In the genomic region with DNA sequence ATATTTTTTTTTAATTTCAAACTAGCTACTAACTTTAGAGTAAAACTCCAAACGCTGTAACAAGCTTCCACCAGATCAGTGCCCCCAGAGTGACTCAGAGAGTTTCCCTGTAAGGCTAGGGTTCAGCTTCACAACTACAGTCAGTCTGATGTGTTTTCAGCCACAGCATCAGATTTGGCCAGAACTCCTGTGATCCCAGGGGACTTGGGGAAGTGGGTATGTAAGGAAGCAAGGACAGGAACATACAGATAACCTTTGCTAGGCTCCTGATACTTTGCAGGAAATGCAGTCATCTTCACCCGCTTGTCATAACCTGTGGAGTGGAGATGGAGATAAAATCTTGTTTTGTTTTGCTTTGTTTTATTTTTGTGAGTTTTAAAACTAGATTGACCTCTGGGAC, we compare ENCODE assay signal across 17 mouse cellular contexts.
DNase-seq lines count a peak whose midpoint lies in the region; ATAC-seq and TF ChIP-seq lines count a peak whose summit lies in the region.
"Had no signal": no experiment of that assay in that cellular context is flagged by ENCODE, and none has a peak within 500 bp of the region (broad histone marks: within the 10 kb centered on the region; RNA-seq: fewer than 3 reads in every experiment).

No protein-coding gene starts in this region.

- DNase-seq in kidney, adult 11 months: peak; percentile 15
- peak; percentile 39 for DNase-seq in CH12.LX (ENCODE audit: extremely low read depth)
- peak; percentile 21 for DNase-seq in adrenal gland, postnatal 14 days
- peak; percentile 38 for DNase-seq in naive thymus-derived CD4-positive, alpha-beta T cell, adult 2 months (ENCODE audit: low read depth)
- no peak for DNase-seq in urinary bladder, postnatal 36 days (ENCODE audit: low spot score in 2 of 2)
- no peak for DNase-seq in layer of hippocampus, postnatal 10 days (ENCODE audit: low spot score in 2 of 2)
- DNase-seq: cerebellum, postnatal 25 days; gastrocnemius, adult 2 months; midbrain, embryonic 14.5 days had no signal

- no peak for TF ChIP-seq CTCF in CH12.LX (conservative IDR thresholded peaks at IDR 0.05 in 1 of 2, IDR thresholded peaks at IDR 0.05 in 1 of 2; ENCODE audit: low read depth in 2 of 2, low read length in 2 of 2)

- no peak overlapping the region for H3K4me2 ChIP-seq in kidney, embryonic 15.5 days
- H3K4me2 ChIP-seq in CH12.LX (ENCODE audit: insufficient read depth, low read depth, poor library complexity, severe bottlenecking): no peak overlapping the region
- H3K4me2 ChIP-seq: liver, embryonic 11.5 days; lung, embryonic 14.5 days had no signal

- H3K4me3 ChIP-seq in kidney, embryonic 15.5 days (replicated peaks): no peak overlapping the region
- H3K4me3 ChIP-seq in CH12.LX (replicated peaks in 1 of 3; ENCODE audit: low read depth in 2 of 3, low read length in 2 of 3, poor library complexity in 1 of 3): no peak overlapping the region
- H3K4me3 ChIP-seq: embryonic facial prominence, embryonic 10.5 days; erythroblast, embryonic 14.5 days; gastrocnemius, adult 2 months; hindbrain, embryonic 10.5 days had no signal

- TF ChIP-seq POLR2A in CH12.LX (IDR thresholded peaks at IDR 0.05; ENCODE audit: low read depth, low read length): no peak

- no peak overlapping the region for H3K27ac ChIP-seq in kidney, embryonic 15.5 days
- peak overlapping the region; percentile 71 for H3K27ac ChIP-seq in CH12.LX (ENCODE audit: insufficient read depth, low read depth)
- H3K27ac ChIP-seq: embryonic facial prominence, embryonic 10.5 days; gastrocnemius, adult 2 months; hindbrain, embryonic 10.5 days had no signal

- no peaks in the 10 kb centered on the region for H3K9me3 ChIP-seq in kidney, embryonic 15.5 days (replicated peaks)
- H3K9me3 ChIP-seq in CH12.LX (replicated peaks; ENCODE audit: low read length): no peaks in the 10 kb centered on the region
- H3K9me3 ChIP-seq: embryonic facial prominence, embryonic 10.5 days; hindbrain, embryonic 10.5 days had no signal

- no peak overlapping the region for H3K9ac ChIP-seq in kidney, embryonic 15.5 days
- H3K9ac ChIP-seq in CH12.LX (ENCODE audit: insufficient read depth, low read depth): peak overlapping the region; percentile 41; the same call in 1 of the 2 replicates
- H3K9ac ChIP-seq: lung, embryonic 14.5 days had no signal

- H3K36me3 ChIP-seq in kidney, embryonic 15.5 days: no peaks in the 10 kb centered on the region
- H3K36me3 ChIP-seq in CH12.LX (replicated peaks in 1 of 2; ENCODE audit: control insufficient read depth in 1 of 2, insufficient read depth in 1 of 2, low read length in 1 of 2): no peaks in the 10 kb centered on the region
- H3K36me3 ChIP-seq: embryonic facial prominence, embryonic 10.5 days; hindbrain, embryonic 10.5 days had no signal

- H3K79me2 ChIP-seq in CH12.LX (replicated peaks; ENCODE audit: control insufficient read depth, extremely low read depth, insufficient read depth, poor library complexity, severe bottlenecking): no peaks in the 10 kb centered on the region

- WGBS in kidney, embryonic 15.5 days: 74% methylated on average over 2 of the region's 2 CpGs

- TF ChIP-seq RAD21 in CH12.LX (IDR thresholded peaks at IDR 0.05; ENCODE audit: low read depth, low read length): no peak

- in situ Hi-C loops in CH12.LX (cut with MboI; ENCODE audit: low pct_ligation_motif_present, low pct_unique_long_range_greater_than_20kb, low sequenced_read_pairs): loop anchor here (10.0 kb wide), 1 partner anchor 105 kb away; no protein-coding TSS in a partner anchor

- dilution Hi-C loops in CH12.LX (cut with MboI; ENCODE audit: extremely low pct_ligation_motif_present, extremely low pct_unique_long_range_greater_than_20kb, low sequenced_read_pairs): no loop called here

- no peak for ATAC-seq in kidney, embryonic 15.5 days (replicated peaks; ENCODE audit: low FRiP score)
- ATAC-seq: forebrain, embryonic 16.5 days; intestine, embryonic 16.5 days had no signal

- H3K4me1 ChIP-seq in kidney, embryonic 15.5 days: no peaks in the 10 kb centered on the region
- peaks cover 20 to 58% of the 10 kb centered on the region in 2 experiments for H3K4me1 ChIP-seq in CH12.LX (ENCODE audit: control insufficient read depth in 1 of 2, insufficient read depth in 2 of 2)
- H3K4me1 ChIP-seq: hindbrain, embryonic 10.5 days had no signal

- TF ChIP-seq EP300 in CH12.LX (IDR thresholded peaks at IDR 0.05; ENCODE audit: low read length): no peak

- no peaks in the 10 kb centered on the region for H3K27me3 ChIP-seq in kidney, embryonic 15.5 days
- H3K27me3 ChIP-seq in CH12.LX (replicated peaks): no peaks in the 10 kb centered on the region

TF ChIP-seq in CH12.LX, 34 proteins besides CTCF, POLR2A, EP300 and RAD21:
- TF ChIP-seq USF1 (IDR thresholded peaks at IDR 0.05; ENCODE audit: low read depth, low read length) (no peak), SIN3A (IDR thresholded peaks at IDR 0.05; ENCODE audit: low read length) (no peak), TBP (conservative IDR thresholded peaks at IDR 0.05; ENCODE audit: low read depth, low read length) (no peak), MYC (IDR thresholded peaks at IDR 0.05; ENCODE audit: low read depth, low read length) (no peak), MAFK (IDR thresholded peaks at IDR 0.05; ENCODE audit: insufficient replicate concordance, low read length) (no peak), MXI1 (IDR thresholded peaks at IDR 0.05; ENCODE audit: low read depth, low read length) (no peak), HCFC1 (IDR thresholded peaks at IDR 0.05; ENCODE audit: low read depth, low read length) (no peak), KAT2A (IDR thresholded peaks at IDR 0.05; ENCODE audit: insufficient replicate concordance, low read length) (no peak), E2F4 (IDR thresholded peaks at IDR 0.05; ENCODE audit: insufficient replicate concordance, low read depth, low read length) (no peak), TCF12 (IDR thresholded peaks at IDR 0.05; ENCODE audit: low read depth, low read length) (no peak), ZMIZ1 (IDR thresholded peaks at IDR 0.05; ENCODE audit: low read depth, low read length) (no peak), CHD2 (IDR thresholded peaks at IDR 0.05; ENCODE audit: low read length) (no peak), ELF1 (IDR thresholded peaks at IDR 0.05; ENCODE audit: low read depth, low read length) (no peak), BHLHE40 (IDR thresholded peaks at IDR 0.05; ENCODE audit: low read depth, low read length) (no peak)
TF ChIP-seq in CH12.LX: peak in this region for 0.

Comparison
In these comparisons a context has a peak if more than half of its experiments do, and no peak if none do; other contexts are left out.
1. DNase-seq: peak in kidney, adult 11 months (single experiment), CH12.LX (single experiment), adrenal gland, postnatal 14 days (single experiment) and naive thymus-derived CD4-positive, alpha-beta T cell, adult 2 months (single experiment); none in urinary bladder, postnatal 36 days (0 of 2) and layer of hippocampus, postnatal 10 days (0 of 2).